Mouse (Mus musculus): Measurements from ENCODE around the gene Cpa1. TPM values are rescaled to one million over a fixed set of nuclear protein-coding genes. Genes with fewer than 3 reads are reported as not detected.

The Cpa1 gene
- total RNA-seq (2017) = not detected in 3 replicates

DNA sequence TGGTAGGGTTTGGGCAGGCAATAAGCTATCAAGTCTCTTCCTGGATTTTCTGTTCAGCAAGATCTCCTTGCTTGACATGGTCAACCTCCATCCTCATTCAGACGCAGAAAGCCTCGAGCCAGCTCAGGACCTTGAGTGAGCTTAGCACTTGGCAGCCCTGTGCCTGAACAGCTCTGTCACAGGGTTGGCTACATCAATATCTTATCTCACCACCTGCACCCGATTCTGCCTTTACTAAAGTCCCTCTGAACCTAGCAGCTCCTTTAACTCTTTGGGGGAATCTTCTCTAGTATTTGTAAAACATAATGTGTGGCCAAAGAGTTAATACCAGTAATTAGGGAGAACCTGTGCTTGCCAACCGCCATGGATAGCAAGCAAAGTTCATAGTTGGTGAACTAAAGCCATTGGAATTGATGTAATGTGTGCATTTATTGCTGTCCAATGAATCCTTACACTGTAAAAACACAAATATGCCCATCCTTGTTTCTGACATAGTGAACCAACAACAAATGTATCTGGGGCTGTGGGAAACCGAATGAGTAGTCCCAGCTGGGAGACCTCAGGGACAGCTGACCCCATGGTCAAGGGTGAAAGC lies at the start of gene Cpa1:
Cpa1 (plus strand) TSS at position 545 of the 595 bp plus-strand sequence.
- ATAC-seq (replicated peaks; ENCODE audit: insufficient number of reproducible peaks, low FRiP score, low TSS enrichment, poor library complexity, severe bottlenecking) = no peak

DNA sequence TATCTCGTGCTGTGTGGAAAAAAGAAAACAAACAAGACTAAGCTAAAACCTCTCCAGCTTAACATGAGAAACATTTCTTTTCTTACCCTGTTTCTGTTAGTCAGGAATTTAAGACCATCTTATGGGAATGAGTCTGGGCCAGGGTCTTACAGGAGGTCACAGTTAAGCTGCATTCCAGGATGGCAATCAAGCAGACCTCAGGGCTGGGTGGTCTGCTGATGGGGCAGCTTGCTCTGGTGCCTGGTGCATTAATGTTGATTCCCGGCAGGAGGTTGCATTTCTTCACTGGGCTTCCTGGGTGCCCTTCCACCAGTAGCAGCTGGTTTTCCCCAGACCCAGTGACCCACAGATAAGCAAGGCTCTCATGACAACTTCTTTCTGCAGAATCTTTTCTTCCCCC lies 49.2 kb upstream of the Cpa1 start:
- ATAC-seq (replicated peaks; ENCODE audit: insufficient number of reproducible peaks, low FRiP score, low TSS enrichment, poor library complexity, severe bottlenecking) = no peak

GRCm38 (mm10) chr6:30591851-30592404 lies 47.1 kb upstream of the Cpa1 start:
- no peak for ATAC-seq (replicated peaks; ENCODE audit: insufficient number of reproducible peaks, low FRiP score, low TSS enrichment, poor library complexity, severe bottlenecking)

DNA sequence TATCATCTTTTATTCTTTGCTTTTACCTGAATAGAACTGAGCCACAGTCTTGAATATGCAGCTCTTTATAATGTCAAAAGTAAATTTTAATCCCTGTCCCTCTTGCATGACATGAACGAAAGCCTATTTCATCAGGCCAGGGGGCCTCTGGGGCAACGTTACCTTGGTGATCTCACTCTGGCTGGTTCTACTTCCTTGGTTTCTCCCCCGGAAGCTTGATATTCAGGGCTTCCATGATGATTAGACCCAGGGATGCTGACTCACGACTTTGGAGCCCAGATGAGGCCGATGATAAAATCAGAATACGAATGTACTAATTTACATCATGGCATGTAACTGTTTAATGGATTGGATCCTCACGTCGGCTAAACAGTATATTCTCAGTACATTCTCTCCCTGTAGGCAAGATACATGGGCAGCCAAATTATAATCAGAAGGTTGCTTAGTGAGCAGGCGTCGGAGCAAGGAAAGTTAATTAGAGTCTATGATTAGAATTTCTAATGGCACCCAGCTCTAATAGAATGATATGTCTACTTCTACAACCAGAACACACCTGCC lies 46.5 kb upstream of the Cpa1 start:
- ATAC-seq (replicated peaks; ENCODE audit: insufficient number of reproducible peaks, low FRiP score, low TSS enrichment, poor library complexity, severe bottlenecking) = no peak

GRCm38 (mm10) chr6:30594364-30594763 lies 44.7 kb upstream of the Cpa1 start:
- no peak for ATAC-seq (replicated peaks; ENCODE audit: insufficient number of reproducible peaks, low FRiP score, low TSS enrichment, poor library complexity, severe bottlenecking)

GRCm38 (mm10) chr6:30596230-30596898 lies 42.7 kb upstream of the Cpa1 start:
- no peak for ATAC-seq (replicated peaks; ENCODE audit: insufficient number of reproducible peaks, low FRiP score, low TSS enrichment, poor library complexity, severe bottlenecking)

DNA sequence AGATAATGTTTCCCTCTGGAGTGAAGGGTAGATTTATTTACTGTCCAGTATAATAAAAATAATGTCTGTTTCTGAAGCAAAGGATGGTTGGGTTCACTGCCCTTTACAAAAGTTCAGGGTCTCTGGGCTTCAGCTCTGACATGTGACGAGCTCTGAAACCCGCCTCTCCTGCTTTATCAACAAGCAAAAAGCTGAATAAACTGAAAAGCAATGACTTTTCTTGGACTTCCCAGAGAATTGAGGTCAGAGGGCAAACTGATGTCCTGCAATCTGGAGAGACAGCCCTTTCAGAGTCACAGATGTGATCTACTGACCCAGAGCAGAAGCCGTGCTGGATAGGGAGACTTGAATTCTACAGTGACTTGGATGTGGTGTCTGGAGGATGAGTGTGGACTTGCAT lies 39.0 kb upstream of the Cpa1 start:
- ATAC-seq (replicated peaks; ENCODE audit: insufficient number of reproducible peaks, low FRiP score, low TSS enrichment, poor library complexity, severe bottlenecking) = no peak

- no peak for ATAC-seq (replicated peaks; ENCODE audit: insufficient number of reproducible peaks, low FRiP score, low TSS enrichment, poor library complexity, severe bottlenecking)
Observed at GRCm38 (mm10) chr6:30600995-30601394, 38.0 kb upstream of the Cpa1 start.

DNA sequence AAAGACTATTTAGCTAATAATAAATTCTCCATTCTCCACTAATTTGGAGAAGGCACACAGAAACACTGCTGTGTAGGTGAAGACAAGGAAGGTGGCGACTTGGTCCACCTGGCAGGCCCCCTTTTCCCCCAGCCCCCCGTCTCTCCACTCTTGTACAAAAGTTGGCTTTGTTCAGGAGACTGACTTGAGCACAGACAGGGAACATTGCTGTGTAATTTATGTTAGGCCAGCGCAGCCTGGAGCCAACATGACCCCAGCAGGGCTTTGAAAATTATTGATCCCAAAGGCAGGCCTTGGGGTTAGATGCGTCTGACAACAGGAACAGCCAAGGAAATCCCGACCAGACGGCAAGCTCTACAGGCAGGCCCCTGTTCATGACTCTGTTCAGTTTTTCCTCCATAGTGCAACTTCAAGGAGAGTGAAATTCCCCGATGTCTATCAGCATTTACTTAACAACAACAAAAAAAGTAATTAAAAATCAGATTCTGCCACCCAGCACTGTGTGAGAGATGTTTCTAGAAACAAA lies 34.6 kb upstream of the Cpa1 start:
- ATAC-seq (replicated peaks; ENCODE audit: insufficient number of reproducible peaks, low FRiP score, low TSS enrichment, poor library complexity, severe bottlenecking) = no peak

DNA sequence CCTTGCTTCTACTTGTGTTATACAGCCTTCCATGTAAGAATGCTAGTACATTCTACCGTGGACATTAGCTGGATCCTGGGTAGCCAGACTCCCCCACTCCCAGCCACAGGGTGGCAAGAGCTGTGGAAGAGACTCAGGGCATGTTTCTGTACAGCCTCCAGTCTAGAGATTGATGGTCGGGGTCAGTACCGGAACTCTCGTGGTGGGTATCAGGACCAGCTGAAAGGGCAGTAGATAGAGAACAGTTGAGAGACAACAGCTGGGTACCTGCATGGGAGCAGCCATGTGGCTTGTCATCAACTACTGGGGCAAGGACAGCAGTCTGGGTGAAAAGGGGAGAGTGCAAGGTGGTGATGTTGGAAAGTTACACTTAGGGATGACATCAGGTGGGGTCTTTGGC lies 33.9 kb upstream of the Cpa1 start:
- no peak for ATAC-seq (replicated peaks; ENCODE audit: insufficient number of reproducible peaks, low FRiP score, low TSS enrichment, poor library complexity, severe bottlenecking)

DNA sequence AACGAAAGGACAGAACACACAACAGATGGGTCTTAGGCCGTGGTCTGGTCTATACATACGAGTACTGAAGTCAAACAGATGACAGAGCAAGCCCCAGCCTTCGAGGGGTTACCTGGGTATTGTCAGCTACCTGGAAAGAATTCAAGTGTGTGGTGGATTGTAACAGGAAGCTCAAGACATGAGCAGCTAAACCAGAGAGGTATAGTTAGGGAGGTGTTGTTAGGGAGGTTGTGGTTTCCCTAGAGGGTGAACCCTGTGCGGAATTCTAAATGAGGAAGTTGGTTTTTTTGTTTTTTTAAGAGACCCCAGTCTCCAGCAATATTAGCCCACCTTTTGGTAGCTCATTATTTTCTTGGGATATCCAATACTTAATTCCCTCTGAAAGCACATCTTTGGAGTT lies 33.3 kb upstream of the Cpa1 start:
- ATAC-seq (replicated peaks; ENCODE audit: insufficient number of reproducible peaks, low FRiP score, low TSS enrichment, poor library complexity, severe bottlenecking) = no peak

- ATAC-seq (replicated peaks; ENCODE audit: insufficient number of reproducible peaks, low FRiP score, low TSS enrichment, poor library complexity, severe bottlenecking) = no peak
Observed at GRCm38 (mm10) chr6:30610710-30611109, 28.3 kb upstream of the Cpa1 start, which contains the start of gene Cpa5. TSS of gene Cpa5 (plus strand) at chr6:30611010.

DNA sequence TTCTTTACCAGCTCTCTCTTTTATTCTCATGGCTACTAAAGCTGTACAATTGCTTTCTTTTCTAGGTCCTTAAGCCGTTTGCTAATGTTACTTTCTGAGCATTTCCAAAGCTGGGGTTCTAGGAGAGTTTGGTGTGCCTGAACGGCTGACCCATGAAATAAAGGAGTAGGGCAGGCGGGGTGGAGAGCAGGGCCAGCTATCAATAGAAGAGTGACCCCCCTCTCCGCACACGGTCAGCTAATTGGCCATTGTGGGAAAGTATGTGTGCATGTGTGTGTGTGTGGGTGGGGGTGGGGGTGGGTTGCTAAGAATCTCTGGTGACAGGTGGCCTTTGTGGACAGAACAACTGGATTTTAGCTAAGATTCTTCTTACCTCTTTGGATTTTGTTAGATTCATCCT lies 27.8 kb upstream of the Cpa1 start:
- ATAC-seq (replicated peaks; ENCODE audit: insufficient number of reproducible peaks, low FRiP score, low TSS enrichment, poor library complexity, severe bottlenecking) = no peak

- ATAC-seq (replicated peaks; ENCODE audit: insufficient number of reproducible peaks, low FRiP score, low TSS enrichment, poor library complexity, severe bottlenecking) = no peak
Observed at GRCm38 (mm10) chr6:30614251-30614650, 24.8 kb upstream of the Cpa1 start.

DNA sequence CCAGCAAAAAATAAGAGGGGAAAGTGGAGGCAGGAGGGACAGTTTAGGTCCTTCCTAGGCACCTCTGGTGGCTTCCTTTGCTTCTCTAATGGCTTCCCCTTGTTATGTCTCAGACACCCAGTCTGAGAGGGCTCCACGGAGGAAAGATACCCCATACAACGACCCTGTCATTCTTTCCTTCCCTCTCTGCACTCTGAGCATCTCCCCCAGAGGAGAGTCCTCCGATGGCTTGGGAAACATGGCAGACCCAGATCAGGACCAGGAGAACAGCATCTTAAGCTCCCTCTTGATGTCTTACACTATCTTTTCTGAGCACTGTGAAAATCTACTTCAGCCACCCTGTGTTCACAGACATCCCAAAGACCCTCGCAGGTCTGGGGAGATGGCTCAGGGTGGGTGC lies 23.3 kb upstream of the Cpa1 start:
- ATAC-seq (replicated peaks; ENCODE audit: insufficient number of reproducible peaks, low FRiP score, low TSS enrichment, poor library complexity, severe bottlenecking) = no peak

DNA sequence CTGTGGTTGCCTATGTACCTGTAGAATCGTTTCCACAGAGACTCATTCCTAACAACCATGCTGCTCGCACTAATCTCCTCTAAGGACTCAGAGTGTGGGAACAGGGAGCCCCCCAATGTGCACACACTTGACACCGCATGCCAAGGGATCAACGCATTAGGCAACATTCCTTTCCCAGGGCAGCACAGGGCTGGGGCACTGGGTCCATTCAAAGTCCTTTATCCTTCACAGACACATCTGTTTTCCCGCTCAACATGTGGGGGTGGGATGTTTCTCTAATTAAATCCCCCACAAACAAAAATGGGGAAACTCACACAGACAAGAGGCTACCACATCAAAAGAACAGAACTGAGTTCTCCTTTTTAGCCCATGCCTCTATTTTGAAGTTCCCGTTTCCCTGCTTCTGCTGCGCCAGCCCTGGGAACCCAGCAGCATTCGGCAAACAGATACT lies 22.5 kb upstream of the Cpa1 start:
- ATAC-seq (replicated peaks; ENCODE audit: insufficient number of reproducible peaks, low FRiP score, low TSS enrichment, poor library complexity, severe bottlenecking) = peak; percentile 60

DNA sequence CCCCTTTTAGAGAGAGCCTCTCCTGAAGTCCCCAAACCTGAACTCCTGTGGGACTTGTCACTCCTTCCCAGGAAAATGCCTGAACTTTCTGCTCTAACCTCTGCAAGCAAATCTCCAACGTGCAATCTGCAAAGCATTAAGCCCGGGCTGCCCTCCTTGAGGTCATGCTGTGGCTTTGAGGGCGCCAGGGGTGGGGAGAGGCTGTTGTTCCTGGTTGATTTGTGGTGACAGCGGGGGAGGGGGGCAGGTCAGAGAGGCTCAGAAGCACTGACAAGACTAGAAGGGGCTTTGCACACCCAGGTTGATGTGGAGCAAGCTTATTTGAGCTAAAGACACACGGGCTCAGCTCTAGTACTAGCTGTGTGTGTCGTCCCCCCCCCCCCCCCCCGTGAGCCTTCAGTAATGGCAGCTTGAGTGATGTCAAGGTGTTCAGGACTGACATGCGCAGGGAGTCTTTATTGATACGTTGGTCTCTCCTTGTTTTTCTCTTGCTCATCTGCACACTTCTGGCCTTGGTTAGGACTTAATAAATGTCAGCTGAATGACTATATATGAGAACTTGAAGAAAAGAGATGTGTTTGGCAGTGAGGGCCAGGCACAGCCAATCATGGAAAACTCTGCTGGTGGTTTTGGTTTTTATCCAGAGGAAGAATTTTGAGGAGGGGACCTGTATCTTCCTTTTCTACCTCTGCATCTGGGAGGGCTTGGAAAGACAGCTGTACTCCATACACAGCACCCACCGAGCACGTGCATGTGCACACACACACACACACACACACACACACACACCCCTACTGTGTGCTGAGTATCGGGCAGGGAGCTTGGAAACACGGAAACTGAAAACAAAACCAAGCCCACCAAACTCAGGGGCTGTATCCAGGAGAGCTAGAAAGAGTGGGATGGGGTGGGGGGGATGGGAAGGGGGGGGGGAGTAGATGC lies 21.7 kb upstream of the Cpa1 start:
- no peak for ATAC-seq (replicated peaks; ENCODE audit: insufficient number of reproducible peaks, low FRiP score, low TSS enrichment, poor library complexity, severe bottlenecking)

DNA sequence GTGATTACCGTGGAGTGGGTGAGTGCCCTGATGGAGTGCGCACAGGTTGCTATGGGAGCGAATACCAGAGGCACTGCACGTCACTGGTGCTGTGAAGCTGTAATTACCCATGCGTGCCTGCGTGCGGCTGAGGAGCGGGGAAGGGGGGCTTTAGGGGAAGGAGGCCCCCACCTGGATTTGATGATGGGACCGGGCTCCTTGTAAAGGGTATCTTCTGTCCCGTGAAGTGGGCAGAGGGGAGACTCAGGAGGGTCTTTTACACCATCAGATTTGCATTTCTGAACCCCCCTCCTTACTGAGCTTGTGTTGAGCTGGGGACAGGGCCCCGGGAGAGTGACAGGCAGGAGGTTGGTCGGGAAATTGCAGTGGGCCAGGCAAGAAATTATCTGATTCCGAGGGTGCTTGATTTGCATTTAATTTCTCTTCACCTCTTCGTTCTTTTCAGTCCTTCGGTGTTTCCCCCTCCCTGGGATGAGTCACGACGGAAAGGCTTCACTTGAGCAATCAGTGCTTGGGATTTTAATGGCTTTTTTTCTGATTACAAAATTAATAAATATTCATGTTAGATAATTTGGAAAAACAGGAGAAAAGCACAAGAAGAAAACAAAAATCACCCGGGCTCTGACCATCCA lies 20.9 kb upstream of the Cpa1 start:
- no peak for ATAC-seq (replicated peaks; ENCODE audit: insufficient number of reproducible peaks, low FRiP score, low TSS enrichment, poor library complexity, severe bottlenecking)
